Mouse (Mus musculus) gastrocnemius, postnatal 25 days (tissue): ENCODE results near the gene Gm16503. TPM values are rescaled to one million over a fixed set of nuclear protein-coding genes. Genes with fewer than 3 reads are reported as not detected.
"Not testable (repeated sequence)": the region's sequence is repeated elsewhere in the genome, so short reads cannot be mapped to it uniquely, and the experiment has no call there.

Experiments
- DNase-seq: peaks from one replicate; pipeline ENCODE4 v3.0.0; 2022
- long read RNA-seq, 2 experiments: library from polyadenylated mRNA; stranded (forward); transcript quantifications; one replicate each; pipeline ENCODE4 v2.0.0; 2021
- total RNA-seq, 2 experiments: library from RNA; stranded (reverse); gene quantifications; 1 replicate in 1 of 2; 2 replicates in 1 of 2; pipeline ENCODE4 v1.2.3; 2021

Gene Gm16503
- under 1 TPM; 0.15 to 0.19 TPM for total RNA-seq
- long read RNA-seq, experiment 1, result 0 reads
- long read RNA-seq, experiment 2, result 0 reads

GRCm38 (mm10) chr4:147539918-147540317 is at the start of gene Gm16503:
TSS of gene Gm16503 (plus strand) at chr4:147540218.
- not testable (repeated sequence) for DNase-seq

GRCm38 (mm10) chr4:147492117-147492516 is 47.9 kb upstream of the Gm16503 start, which contains the start of gene Zfp982:
TSS of gene Zfp982 (plus strand) at chr4:147492417.
- DNase-seq, result not testable (repeated sequence)

- not testable (repeated sequence) for DNase-seq
Measured at GRCm38 (mm10) chr4:147498772-147499613, 41.0 kb upstream of the Gm16503 start.

- DNase-seq, result no peak
Measured at GRCm38 (mm10) chr4:147509174-147509573, 30.8 kb upstream of the Gm16503 start.

- no peak for DNase-seq
Measured at GRCm38 (mm10) chr4:147518981-147519380, 21.0 kb upstream of the Gm16503 start.

GRCm38 (mm10) chr4:147520100-147520499 is 19.9 kb upstream of the Gm16503 start:
- DNase-seq, result no peak

GRCm38 (mm10) chr4:147525125-147525524 is 14.9 kb upstream of the Gm16503 start:
- DNase-seq, result no peak

- no peak for DNase-seq
Measured at GRCm38 (mm10) chr4:147530366-147530765, 9.7 kb upstream of the Gm16503 start.

- DNase-seq, result not testable (repeated sequence)
Measured at GRCm38 (mm10) chr4:147535916-147536315, 4.1 kb upstream of the Gm16503 start.

GRCm38 (mm10) chr4:147537702-147538101 is 2.3 kb upstream of the Gm16503 start:
- DNase-seq, result no peak

GRCm38 (mm10) chr4:147541105-147541504 is 1.1 kb downstream of the Gm16503 start:
- no peak for DNase-seq

- not testable (repeated sequence) for DNase-seq
Measured at GRCm38 (mm10) chr4:147553071-147553470, 13.1 kb downstream of the Gm16503 start, which contains the start of gene Zfp985. TSS of gene Zfp985 (plus strand) at chr4:147553277.

GRCm38 (mm10) chr4:147554361-147554760 is 14.3 kb downstream of the Gm16503 start:
- DNase-seq, result not testable (repeated sequence)

GRCm38 (mm10) chr4:147556921-147557320 is 16.9 kb downstream of the Gm16503 start:
- DNase-seq, result not testable (repeated sequence)

GRCm38 (mm10) chr4:147558011-147558410 is 18.0 kb downstream of the Gm16503 start:
- DNase-seq, result not testable (repeated sequence)

- DNase-seq, result not testable (repeated sequence)
Measured at GRCm38 (mm10) chr4:147559096-147559495, 19.1 kb downstream of the Gm16503 start.

GRCm38 (mm10) chr4:147565426-147566220 is 25.6 kb downstream of the Gm16503 start:
- DNase-seq, result no peak

GRCm38 (mm10) chr4:147571156-147571555 is 31.1 kb downstream of the Gm16503 start:
- not testable (repeated sequence) for DNase-seq

GRCm38 (mm10) chr4:147579371-147579770 is 39.4 kb downstream of the Gm16503 start:
- not testable (repeated sequence) for DNase-seq

GRCm38 (mm10) chr4:147586511-147587473 is 46.8 kb downstream of the Gm16503 start:
- DNase-seq, result no peak
